Mouse (Mus musculus) adrenal gland, postnatal 14 days (tissue): ENCODE measurements around the gene Ipo8. TPM values are rescaled to one million over a fixed set of nuclear protein-coding genes. Genes with fewer than 3 reads are reported as not detected.

Source experiments
- DNase-seq: peaks from one replicate; pipeline ENCODE4 v3.0.0; 2021; ENCODE audit warnings: mixed read lengths
- total RNA-seq: library from RNA; stranded (reverse); gene quantifications from 2 replicates; pipeline ENCODE4 v1.2.3, GENCODE M21; 2021

Gene Ipo8
- total RNA-seq, 1 experiment from 2014 or later = 36.4 TPM

- no peak for DNase-seq
Measured at GRCm38 (mm10) chr6:148761475-148761874, 69.8 kb downstream of the Ipo8 start.

- DNase-seq = no peak
Measured at GRCm38 (mm10) chr6:148756535-148756934, 74.7 kb downstream of the Ipo8 start.

DNA sequence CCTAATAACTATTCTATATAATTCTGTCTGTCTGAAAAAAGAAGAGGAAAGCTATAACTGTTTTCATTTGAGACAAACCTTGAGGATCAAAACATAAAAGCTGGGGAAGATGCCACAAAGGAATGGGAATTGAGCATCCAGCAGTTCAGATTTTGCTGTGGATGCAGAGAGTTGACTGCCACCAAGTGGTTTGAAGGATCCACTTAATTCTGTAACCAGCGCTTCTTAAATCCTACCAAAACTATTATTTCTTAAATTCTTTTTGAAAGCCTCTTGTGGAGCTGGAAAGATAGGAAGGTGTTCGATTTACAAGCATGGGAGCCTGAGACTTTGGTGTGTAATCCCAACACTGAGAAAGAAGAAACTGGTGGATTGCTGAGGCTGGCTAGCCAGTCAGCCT, 79.9 kb downstream of the Ipo8 start:
- DNase-seq = no peak

DNA sequence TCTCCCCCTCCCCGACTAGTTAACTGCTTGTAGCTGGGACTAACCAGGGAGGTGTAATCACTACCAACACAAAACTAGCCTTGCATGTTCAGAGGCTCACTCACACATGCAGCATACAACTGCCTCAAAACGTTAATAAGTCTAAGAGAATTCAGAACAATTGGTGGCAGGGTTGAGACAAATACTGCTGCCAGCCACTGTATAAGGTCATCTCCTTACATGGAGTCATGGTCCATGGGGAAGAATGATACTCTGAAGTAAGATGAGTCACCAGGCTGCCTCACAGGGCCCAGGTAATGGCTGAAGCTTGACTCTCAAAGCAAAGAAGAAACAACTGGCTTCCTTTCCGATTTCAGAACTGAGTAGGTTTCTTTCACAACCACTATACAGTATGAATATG, 81.1 kb downstream of the Ipo8 start:
- no peak for DNase-seq

DNA sequence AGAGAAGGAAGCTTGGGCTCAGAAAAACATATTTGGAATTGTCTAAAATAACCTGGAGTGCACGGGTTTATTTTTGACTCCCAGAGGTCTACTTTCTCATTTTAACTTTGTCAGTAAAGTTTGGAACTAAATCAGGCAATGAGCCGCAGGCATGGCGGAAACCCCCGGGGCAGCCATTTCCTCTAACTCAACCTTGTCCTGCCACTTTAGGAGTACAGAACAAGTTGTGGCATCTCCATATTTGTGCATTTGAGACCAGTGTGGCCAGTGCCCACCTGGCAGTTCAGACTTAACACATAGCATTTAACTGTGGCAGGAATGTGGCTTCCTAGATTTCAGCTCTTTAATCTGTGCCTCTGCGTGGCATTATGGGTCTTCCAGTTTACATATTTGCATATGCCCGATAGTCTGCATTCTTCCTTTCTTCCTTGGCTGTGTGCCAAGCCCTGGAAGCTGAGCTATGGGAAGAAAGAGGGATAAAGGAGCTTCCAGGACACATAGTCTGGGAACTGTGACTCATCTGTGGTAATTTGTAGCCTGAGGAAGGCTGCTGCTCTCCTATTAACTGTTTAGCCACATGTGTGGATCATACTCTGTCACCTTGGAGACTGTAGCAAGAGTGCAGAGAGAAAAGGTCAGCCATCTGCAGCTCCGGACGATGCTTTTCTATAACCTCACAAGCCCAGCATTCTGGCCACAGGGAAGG, 90.6 kb downstream of the Ipo8 start:
- peak; percentile 49 for DNase-seq

GRCm38 (mm10) chr6:148736390-148736789, 94.9 kb downstream of the Ipo8 start:
- DNase-seq = no peak

GRCm38 (mm10) chr6:148734012-148734411, 97.3 kb downstream of the Ipo8 start:
- no peak for DNase-seq

- DNase-seq = no peak
Measured at GRCm38 (mm10) chr6:148732920-148733319, 98.3 kb downstream of the Ipo8 start.

GRCm38 (mm10) chr6:148728571-148728970, 102.7 kb downstream of the Ipo8 start:
- no peak for DNase-seq

DNA sequence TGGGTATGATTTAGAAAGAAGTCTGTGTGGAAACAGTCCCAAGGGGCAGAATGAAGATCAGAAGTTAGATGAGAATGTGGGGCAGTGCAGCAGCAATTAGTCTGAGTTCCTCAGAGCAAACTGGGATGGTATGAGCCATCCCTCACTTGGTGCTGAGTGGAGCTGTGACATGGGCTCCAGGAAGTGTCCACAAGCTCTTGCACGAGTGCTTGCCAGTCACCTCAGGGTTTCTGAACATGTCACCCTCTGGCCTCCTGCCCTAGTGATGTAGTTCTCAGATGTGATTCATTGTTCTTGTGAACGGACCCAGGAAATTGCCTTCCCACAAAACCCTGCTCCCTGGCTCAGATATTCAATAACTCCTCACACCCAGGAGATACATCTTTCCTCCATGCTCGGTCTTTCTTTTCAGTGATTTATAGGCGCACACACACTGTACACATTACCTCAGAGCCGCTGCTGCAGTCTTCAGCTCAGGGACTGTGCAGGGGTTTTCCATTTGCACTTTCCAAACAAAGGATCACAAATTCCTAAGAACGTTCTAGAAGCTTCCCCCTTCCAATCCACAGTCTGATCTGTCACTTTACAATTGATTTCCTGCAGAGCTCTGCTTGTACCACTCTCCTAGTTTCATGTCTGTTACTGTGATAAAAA, 103.3 kb downstream of the Ipo8 start:
- DNase-seq = peak; percentile 69

DNA sequence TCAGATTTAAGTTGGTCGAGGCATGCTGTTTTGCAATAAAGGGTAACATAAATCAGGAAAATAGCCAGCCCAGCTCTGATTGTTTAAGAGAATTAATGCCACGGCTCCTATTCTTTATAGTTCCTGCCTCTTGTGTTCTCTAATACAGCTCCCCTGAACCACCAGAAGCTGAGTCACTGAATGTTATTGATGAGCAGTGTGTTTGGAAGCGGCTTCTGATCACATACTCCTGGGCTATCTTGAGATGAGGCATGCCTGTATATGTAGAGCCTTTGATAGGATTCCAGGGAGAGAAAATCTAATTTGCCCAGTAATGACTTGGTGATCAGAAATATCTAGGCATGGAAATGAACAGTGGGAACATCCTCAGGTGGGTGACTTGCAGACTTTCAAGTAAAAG, 106.8 kb downstream of the Ipo8 start:
- no peak for DNase-seq

Other genes starting within 250 kb of the Ipo8 start
- gene Caprin2, start 64.8 kb upstream of the Ipo8 start, total RNA-seq = 9.6 and 13.6 TPM in 2 replicates
- 25.6 and 34.7 TPM in 2 replicates for gene Sinhcaf, start 115.0 kb upstream of the Ipo8 start, total RNA-seq